Mouse (Mus musculus): ENCODE results near the gene Rhbg. TPM values are rescaled to one million over a fixed set of nuclear protein-coding genes. Genes with fewer than 3 reads are reported as not detected.

Gene Rhbg
- total RNA-seq, 1 experiment from 2014 or later = 2.1 TPM

DNA sequence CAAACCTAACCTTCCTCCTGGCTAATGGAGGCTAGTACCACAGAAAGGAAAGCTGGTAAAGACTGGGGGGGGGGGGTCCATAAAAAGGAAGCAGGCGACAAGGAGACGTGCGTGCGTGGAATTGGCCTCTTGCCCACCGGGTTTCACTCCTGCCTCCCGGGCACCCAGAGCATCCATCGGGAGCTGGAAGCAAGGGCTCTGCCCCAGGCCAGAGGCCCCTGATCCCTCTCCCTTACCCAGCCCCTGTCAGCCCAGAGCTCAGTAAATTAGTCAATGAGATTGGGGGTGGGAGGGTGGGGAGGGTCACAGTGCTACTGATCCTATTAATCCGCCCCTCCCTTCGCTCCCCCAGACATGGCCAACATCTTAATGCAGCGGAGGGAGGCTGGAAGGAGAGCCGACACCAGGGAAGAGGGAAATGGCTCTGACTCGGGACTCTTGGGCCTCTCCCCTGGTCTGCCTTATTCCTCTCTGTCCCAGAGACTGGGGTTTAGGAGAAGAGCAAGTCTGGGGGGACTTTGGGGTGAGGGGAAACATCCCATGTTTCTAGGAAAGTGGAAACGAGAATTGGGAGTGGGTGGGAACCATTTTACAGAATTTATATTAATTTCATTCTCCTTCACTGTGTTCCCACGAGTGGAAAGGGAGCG is 46.9 kb downstream of the Rhbg start:
- DNase-seq = no peak

DNA sequence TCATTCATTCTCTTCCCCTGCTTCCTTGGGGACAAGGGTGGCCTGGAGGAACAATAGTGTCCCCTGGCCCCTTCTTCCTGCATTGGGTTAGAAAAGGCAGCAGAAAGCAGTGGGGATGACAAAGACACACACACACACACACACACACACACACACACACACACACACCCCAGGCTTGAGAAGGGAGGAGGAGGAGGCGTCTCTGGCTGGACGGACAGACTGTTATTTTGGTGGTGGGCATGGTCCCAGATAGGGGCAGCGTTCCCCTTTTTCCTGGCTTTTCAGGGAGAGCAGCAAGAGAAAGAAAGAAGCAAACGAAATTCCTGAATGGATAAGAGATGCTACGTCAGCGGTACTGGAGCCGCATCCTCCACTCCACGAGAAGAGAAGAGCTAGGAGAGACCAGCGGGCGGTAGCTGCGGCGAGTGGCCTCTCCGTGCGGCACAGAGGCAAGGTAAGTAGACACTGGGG is 47.6 kb downstream of the Rhbg start:
- DNase-seq = no peak

DNA sequence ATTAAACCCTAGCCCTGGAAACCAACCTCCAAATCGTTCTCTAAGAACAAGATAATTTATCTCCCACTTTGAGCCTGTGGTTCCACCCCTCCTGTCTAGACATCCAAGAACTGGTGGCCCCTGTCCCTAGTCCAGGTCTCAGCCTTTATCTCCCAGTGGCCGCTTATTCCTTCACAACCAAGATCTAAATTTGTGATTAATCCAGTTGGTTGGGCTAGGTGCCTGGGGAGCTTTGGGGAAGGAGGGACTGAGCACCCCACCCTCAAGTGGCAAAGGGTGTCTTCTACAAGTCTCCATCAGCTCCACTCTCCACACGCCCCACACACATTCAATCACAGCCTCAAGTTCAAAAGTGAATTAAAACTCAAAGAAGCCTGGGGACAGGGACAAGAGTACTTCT is 48.0 kb downstream of the Rhbg start:
- no peak for DNase-seq

DNA sequence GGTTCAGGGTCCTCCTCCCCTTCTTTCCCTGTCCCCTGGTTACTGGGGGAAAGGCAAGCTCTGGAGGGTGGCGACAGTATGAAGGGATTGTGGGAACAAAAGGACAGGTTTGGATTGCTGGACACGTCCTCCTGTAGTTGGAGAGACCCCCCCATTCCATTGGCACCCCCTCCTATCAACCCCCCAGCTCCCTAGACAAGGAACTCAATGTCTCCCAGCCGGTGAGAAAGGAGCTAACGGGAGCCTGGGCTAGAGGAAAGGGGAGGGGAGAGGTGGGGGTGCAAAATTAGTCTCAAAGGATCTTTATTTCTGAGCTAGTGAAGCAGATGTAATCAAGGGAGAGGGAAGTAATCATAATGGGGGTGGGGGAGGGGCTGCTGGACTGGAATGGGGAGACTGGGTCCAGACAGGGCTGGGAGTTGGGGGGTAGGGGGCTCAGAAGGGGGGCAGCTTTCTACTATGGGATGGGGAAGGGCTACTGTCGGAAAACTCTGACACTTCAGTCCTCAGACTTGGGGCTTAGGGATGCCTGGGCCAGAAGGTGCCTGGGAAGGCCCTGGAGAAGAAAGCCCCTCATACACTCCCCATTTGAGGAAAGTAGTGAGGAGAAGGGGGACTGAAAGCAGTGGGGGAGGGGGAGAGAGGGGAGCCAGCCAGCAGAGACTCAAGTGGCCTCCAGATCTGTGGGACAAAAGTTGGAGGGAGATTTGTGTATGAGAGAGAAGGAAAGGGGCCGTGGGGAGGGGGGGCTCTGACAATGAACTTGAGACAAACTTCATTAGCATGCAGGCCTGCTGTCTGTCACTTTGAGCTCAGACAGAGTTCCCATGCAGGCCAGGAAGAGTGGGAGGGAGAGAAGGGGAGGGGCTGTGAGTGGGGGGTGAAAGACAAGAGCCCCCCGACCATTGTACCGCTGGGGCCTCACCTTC is 48.7 kb downstream of the Rhbg start:
- DNase-seq = no peak

DNA sequence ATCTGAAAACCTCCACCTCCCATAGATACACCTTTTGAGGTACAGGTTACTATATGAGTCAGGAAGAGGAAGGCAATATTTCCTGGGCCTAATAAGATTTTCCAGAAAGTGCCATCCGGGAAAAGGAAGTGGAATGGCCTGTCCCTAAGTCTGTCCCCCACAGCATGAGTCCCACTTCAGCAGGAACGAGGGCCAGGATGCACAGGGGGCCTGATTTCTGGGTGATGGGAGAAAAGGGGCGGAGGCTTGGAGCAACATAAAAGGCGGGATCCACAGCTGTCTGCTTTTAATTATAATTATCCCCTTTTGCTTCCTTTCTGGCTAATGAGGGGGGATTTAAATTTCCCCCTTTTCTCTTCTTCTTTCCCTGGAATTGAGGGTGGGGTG is 49.3 kb downstream of the Rhbg start:
- no peak for DNase-seq

DNA sequence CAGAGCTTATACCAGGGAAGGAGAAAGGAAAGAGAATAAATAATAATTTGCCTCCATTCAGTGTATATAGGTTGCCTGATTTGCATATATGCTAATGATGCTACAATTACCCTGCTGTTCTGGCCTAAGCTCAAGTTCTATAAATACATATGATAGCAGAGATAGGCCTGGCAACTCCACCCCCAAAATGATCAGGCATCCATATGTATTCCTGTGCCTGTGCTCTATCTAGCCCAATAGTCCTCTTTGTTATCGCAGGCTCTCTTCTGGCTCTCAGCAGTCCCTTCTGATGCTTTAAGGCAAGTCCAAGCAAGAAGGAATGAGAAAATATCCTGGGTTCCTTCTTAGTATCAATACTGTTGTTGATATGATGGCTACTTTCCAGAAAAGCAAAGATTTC is 49.8 kb downstream of the Rhbg start:
- DNase-seq = no peak

DNA sequence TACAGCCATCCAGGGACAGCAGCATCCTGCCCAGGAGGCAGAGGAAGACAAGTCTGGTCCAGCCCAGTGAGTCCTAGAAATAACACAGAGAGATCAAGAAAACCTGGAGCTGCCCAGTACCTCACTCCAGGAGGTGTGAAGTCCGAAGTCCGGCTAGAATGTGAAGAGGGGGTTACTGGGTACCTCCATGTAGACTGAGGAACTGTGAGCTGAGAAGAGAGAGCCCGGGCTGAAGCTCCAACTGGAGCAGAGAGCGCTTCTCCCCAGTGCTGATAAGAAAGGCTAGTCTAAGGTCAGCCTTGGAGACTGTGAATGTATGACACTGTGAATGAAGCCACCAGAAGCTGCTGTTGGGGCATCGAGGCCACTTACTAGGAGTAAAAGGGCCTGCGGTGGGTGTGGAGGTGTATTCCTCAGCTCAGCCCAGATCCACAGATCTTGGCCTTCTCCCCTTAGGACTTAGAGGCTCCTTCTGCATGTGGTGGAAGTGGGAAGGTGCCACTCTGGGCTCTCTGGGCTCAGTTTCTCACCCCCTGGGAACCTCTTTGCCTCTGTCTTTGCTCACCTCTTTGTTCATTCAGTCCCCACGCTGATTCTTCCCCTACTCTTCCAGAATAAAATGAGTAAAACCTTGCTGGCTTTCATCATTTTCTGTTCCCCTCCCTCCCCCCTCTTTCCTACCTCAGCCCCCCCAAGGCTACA is 50.4 kb downstream of the Rhbg start:
- no peak for DNase-seq

DNA sequence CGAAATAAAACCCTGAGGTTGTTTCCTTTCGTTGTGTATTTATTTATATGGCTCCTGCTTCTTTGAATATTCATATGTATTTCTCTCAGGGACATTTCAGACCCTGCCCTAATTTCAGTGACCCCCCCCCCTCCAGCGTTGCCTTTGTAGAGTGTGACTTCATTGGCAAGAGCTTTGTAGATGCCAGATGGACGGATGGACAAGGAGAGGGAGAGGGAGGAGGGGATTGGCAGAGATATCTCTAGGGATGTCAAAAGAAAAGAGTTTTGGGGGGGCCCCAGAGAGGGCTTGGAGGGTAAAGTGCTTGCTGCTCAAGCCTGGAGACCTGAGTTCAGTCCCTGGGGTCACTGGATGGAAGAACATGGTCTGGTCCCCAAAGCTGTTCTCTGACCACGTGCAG is 51.1 kb downstream of the Rhbg start:
- DNase-seq = no peak

DNA sequence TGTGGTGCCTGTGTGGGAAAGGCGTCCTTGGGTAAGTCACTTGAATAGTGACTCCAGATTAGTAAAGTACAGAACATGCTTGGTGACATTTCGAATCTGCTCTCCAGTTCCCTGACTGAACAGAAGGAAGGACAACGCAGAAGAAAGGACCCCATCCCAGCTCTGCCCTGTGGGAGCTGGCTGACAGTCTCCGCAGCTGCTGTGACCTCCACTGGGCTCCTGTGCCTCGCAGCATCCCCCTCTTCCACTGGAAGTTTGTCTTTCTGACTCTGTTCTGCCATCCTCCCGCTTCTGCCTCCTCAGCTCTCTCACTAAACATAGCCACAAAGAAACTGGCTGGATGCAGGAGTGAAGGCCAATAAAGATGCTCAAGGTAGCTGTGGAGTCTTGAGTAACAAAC is 51.5 kb downstream of the Rhbg start:
- DNase-seq = no peak

DNA sequence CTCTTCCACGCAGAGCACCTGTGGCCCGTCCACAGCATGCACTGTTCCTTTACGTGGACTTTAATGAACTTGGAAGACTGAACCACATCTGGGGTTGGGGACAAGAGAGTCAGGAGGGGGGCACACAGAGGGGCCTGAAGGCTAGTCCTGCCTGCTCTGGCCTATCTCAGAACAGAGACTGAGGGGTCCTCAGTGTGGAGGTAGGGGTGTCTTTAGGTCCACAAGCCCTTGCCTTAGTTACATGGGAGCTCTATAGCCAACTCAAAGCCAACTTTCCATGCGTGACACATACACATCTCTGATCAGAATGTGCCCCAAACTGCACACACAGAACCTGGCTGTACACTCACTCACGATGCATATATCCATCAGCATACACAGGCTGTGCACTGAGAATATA is 52.9 kb downstream of the Rhbg start:
- no peak for DNase-seq

DNA sequence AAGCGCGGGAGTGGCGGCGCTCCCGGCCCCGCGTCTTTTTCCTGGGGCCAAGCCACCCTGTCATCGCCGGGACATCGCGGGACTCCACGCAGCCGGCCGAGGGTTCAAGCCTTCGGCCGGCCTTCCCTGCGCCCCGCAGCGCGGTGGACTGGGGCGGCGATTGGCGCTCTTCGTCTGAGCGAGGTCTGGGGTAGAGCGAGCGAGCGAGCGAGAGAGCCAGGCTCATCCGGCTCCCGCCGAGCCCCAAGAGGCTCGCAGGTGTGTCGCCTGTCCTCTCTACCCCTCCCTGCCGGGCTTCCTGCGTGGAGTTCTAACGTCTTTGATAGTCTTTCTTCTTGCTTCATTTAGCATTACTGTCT is 53.6 kb downstream of the Rhbg start:
- no peak for DNase-seq

DNA sequence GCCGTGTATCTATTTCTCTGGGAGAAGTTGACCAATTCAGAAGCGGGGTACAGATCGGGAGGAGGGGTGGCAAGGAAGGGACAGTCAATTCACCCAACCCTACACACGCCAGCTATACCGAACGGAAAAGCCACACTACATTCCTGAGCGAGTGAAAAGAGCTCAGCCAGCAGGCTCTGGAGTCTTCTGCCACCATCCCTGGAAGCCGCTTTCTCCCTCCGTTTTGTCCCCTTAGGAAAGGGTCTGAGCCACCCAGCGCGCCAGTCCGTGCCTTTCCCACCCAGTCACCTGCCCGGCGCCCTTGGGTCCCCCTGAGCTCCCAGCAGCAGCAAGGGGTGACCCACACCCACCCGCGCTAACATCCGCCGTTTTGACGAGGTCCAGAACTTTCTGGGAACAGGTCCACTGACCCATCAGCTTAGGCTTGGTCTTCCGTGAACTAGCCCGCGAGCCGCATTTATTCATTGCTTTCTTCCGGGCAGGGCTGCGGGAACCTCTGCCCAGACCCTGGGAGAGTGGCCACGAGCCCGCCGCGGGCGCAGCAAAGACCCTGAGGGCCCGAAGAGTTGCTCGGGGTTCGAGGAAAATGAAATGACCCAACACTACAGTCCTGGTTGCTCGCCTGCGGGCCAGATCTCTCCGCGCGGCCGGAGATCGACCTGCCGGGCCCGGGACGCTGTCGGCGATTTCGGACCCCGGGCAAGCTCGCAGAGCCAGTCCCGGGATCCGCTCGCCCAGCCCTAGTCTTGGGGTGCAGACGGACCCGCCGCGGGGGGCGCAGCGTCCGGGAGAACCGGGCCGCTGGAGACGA is 54.1 kb downstream of the Rhbg start:
- no peak for DNase-seq

DNA sequence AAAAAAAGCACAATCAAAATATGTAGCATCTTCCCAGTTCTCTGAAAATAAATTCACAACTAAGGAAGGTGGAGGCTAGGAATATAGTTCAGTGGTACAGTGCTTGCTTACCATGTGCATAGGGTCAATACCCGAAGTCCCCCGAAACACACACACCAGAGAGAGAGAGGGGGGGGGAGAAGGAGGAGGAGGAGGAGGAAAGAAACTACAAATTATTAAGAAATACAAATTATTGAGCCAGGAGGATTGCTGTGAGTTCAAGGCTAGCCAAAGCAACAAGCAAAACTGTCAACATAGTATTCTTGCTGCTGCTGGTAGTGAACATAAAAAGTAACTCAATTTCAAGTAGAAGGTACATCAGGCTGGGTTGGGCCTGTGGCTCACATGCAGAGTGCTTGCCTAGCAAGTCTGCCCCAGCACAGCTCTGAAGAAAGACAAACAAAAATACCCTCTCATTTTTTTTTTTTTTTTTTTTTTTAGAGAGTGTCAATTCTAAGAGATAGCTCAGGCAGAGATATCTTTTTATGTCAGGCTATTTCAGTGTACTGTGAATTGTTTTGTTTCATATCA is 54.9 kb downstream of the Rhbg start:
- DNase-seq = no peak

DNA sequence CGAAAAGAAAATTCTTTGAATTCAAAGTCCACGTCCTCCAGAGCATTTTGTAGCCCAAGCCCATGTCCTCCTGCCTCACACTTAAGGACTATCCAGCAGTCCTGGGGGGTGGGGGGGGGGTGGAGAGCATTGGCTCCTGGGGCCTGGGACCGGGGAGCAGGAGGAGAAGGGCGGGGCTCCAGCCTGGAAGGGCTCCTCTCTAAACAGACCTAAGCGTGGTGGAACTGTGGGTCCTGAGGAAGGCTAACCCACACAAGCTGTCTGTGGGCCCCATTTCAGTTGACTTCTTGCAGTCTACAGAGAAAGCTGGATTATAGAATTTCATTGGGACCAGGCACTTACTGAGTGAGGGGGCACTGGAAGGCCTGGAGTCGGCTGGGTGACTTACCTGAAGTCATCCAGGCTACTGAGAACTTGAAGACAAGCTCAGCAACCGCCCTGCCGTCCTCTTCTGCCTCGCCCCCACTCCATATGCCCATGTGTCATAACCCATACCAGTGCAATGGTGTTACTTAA is 55.9 kb downstream of the Rhbg start:
- DNase-seq = no peak

DNA sequence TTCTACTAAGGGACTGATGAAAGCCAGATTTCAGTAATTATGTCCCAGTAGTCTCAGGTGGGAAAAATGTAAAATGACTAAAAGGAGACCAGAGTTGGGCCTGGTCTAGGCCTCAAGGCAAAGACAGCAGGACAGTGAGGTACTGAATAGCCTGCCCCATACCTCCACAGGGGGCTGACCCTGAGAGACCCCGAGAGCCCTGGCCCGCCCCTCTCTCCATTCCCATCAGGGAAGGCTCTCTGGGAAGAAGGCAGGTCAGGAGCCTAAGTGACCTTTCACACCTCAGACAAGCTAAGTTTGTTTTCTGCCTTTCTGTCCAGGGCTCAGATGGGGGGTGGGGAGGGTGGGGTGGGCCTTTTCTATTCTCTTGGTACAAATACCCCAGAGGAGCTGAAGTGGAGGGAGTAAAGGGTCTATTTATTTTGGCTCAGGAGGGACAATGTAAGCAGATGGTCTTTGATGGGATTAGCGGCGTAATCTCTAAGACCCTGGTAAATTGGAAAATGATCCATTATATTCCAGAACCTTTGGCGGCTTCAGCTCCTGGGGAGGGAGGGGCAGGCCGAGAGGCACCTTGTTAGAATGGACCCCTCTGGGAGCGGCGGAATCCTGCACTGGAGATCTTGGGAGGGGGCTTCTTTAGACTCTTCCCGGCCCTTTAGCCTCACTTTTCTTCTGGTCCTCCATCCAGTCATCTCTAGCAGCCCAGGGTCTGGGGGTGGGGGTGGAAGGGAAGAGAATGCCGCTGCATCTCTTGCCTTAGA is 56.6 kb downstream of the Rhbg start:
- DNase-seq = no peak

Small RNA genes lying within 50 kb of the gene (microRNA-seq; reads per million reads assigned to microRNA genes)
- 0 reads per million in 2 experiments for gene Gm25641
- gene Mir3093 = 0 reads per million in 2 experiments
- gene Mir9-1 = 0 reads per million in 2 experiments

Other genes starting within 250 kb of the Rhbg start
- not detected in 2 replicates for gene Hapln2, start 227.1 kb downstream of the Rhbg start, total RNA-seq (2021)
- 15.7 and 22.5 TPM in 2 replicates for gene Gpatch4, start 211.6 kb downstream of the Rhbg start, total RNA-seq (2021)
- 135 and 138 TPM in 2 replicates for gene Naxe, start 196.2 kb downstream of the Rhbg start, total RNA-seq (2021)
- gene Ttc24, start 176.4 kb downstream of the Rhbg start, total RNA-seq (2021) = not detected in 2 replicates
- gene Iqgap3, start 172.7 kb downstream of the Rhbg start, total RNA-seq (2021) = 7.3 and 8.0 TPM in 2 replicates
- gene Mef2d, start 112.3 kb downstream of the Rhbg start, total RNA-seq (2021) = 92.9 and 98.4 TPM in 2 replicates
- gene Gm38392, start 32.5 kb upstream of the Rhbg start, total RNA-seq (2021) = 0.96 and 1.5 TPM in 2 replicates
- gene Tsacc, start 42.3 kb upstream of the Rhbg start, total RNA-seq (2021) = 8.3 and 9.7 TPM in 2 replicates
- gene Cct3, start 42.4 kb upstream of the Rhbg start, total RNA-seq (2021) = 255 and 265 TPM in 2 replicates
- gene Glmp, start 70.3 kb upstream of the Rhbg start, total RNA-seq (2021) = 139 and 159 TPM in 2 replicates
- 15.9 and 22.2 TPM in 2 replicates for gene Tmem79, start 81.4 kb upstream of the Rhbg start, total RNA-seq (2021)
- gene Smg5, start 81.6 kb upstream of the Rhbg start, total RNA-seq (2021) = 44.5 and 55.1 TPM in 2 replicates
- 3.0 TPM in 2 replicates for gene Paqr6, start 109.9 kb upstream of the Rhbg start, total RNA-seq (2021)
- gene Bglap3, start 118.0 kb upstream of the Rhbg start, total RNA-seq (2021) = 0.67 and 0.94 TPM in 2 replicates
- gene Bglap2, start 124.0 kb upstream of the Rhbg start, total RNA-seq (2021) = not detected in 2 replicates
- 2.1 and 3.3 TPM in 2 replicates for gene Bglap, start 129.8 kb upstream of the Rhbg start, total RNA-seq (2021)
- gene Pmf1, start 155.6 kb upstream of the Rhbg start, total RNA-seq (2021) = 57.0 and 58.2 TPM in 2 replicates
- gene Slc25a44, start 170.4 kb upstream of the Rhbg start, total RNA-seq (2021) = 46.7 and 51.7 TPM in 2 replicates
- gene Sema4a, start 206.5 kb upstream of the Rhbg start, total RNA-seq (2021) = 11.0 and 11.5 TPM in 2 replicates

All from adrenal gland, postnatal 14 days (tissue).